Mouse (Mus musculus): ENCODE results near the gene Dnaja2.

Gene Dnaja2

GRCm38 (mm10) chr8:85555181-85556145, at the start of gene Dnaja2:
Gene Dnaja2 (minus strand): TSS chr8:85555344.
- DNase-seq (ENCODE audit: low read depth) = peak; percentile 95

DNA sequence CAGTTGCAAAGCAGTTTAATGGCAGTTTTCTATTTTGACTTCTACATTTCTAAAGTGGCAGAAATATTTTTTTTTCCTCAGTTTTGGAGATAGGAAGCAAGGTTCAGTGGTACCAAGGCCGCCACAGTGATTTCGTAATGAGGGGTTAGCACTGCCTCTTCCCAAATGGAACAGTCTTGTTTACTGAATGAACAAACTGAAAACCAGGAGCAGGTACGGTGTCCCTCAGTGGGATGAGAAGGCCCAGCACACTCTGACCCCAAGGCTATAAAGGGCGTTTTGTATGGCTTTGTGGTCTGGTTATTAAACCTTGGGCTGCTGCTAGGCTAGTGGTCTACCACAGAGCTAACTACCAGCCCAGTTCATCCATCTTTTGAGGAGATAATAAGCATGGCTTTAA, 49.1 kb upstream of the Dnaja2 start:
- DNase-seq (ENCODE audit: low read depth) = no peak

GRCm38 (mm10) chr8:85603203-85603895, 48.2 kb upstream of the Dnaja2 start:
- peak; percentile 63 for DNase-seq (ENCODE audit: low read depth)

GRCm38 (mm10) chr8:85602737-85603136, 47.6 kb upstream of the Dnaja2 start:
- no peak for DNase-seq (ENCODE audit: low read depth)

- DNase-seq (ENCODE audit: low read depth) = no peak
These were observed 46.6 kb upstream of the Dnaja2 start for GRCm38 (mm10) chr8:85601741-85602140.

DNA sequence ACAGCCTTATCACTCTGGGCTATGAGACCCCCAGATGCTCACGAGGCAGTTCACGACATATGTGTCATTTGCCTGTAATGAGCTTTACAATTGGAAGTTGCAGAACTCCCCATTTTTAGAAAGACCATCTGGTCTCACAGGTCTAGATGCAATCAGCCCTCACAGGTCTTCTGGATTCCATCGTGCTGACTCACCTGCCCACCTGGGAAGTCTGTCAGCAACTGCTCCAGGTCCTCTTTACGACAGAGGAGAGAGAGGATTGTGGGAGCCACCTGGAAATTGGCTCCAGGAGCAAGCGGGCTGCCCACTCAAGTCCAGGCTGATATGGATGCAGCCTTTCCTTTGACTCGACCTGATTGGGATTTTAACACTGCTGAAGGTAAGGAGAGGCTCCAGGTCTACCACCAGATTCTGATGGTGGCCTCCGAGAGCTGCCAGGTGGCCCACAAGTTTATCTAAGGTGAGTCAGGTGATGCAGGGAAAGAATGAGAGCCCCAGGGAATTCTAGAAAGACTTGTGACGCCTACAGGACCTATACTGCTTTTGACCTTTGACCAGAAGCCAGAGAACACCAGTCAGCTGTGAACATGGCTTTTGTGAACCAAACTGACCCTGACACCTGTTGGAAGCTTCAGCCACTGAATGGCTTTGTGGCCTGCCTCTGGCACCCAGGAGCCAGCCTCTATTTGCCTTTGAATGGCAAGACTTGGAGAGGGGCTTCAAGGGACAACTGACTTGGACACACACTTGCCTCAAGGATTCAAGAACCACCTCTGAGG, 42.5 kb upstream of the Dnaja2 start:
- no peak for DNase-seq (ENCODE audit: low read depth)

DNA sequence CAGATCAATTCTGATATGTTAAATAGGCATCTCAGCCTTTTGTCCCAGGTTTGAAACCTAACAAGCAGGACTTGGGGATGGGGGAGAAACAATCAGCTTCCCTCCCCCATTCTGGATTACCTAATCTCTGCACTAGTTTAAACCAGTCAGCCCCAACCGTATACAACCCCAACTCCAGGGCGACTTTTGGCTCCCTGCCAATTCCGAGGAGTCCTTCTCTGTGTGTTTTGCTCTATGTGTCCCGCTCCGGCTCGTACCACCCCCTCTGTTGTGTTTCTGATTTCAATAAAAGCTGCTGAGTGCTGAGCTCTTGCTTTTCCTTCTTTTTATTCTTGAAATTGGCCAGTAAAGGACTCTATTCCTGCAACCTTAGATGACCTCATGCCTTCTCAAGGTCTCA, 40.2 kb upstream of the Dnaja2 start:
- DNase-seq (ENCODE audit: low read depth) = no peak

DNA sequence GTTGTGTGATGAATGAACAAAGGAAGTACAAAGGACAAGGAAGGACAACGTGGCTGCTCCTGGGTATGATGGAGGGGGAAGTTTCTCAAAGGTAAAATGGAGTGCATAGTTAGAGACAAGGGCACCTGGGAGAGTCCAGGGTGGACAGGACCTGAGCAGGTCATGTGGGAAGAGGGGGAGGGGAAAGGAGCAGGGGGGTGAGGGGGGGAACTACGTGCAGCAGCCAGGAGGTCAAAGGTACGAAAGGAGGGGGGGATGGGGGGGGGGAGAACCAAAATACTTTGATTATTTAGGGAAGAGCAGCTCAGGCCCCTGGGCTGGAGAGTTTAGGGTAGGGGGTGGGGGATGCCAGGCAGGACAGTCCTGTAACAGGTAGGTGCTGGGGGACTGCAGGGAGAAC, 39.8 kb upstream of the Dnaja2 start:
- no peak for DNase-seq (ENCODE audit: low read depth)

- no peak for DNase-seq (ENCODE audit: low read depth)
These were observed 38.2 kb upstream of the Dnaja2 start for GRCm38 (mm10) chr8:85593324-85593723.

DNA sequence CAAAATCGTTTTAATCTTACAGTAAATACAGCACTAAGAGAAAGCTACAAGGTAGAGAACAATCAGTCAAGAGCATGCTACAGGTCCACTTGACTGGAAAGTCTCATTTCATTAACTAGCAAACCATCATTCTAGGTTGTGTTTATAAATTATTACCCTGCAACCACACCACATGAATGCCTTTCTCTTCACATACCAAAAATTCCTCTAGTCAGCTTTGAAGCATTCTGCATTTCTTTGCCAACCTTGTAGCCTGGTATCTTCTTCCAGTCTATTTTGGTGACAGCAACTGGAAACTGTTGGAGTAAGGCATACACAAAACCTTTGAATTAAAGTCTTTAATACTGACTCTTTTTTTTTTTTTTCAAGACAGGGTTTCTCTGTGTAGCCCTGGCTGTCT, 36.4 kb upstream of the Dnaja2 start:
- DNase-seq (ENCODE audit: low read depth) = no peak

DNA sequence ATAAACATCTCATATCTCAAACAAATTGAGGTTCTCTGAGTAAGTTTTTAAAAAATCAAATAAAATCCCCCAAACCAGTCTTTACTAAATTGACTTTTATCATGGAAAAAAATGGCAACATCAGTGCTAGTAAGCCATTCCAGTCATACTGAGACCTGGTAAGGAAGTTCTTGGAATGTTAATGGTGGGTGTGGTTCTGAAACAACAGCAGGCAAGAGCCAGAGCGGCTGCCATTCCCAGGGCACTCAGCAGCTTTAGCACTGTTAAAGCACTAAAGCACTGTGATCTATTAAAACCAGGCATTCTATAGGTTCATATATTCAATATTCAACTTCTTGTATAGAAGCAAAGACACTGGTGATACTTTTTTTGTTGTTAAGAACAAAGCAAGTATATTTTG, 35.1 kb upstream of the Dnaja2 start:
- DNase-seq (ENCODE audit: low read depth) = no peak

DNA sequence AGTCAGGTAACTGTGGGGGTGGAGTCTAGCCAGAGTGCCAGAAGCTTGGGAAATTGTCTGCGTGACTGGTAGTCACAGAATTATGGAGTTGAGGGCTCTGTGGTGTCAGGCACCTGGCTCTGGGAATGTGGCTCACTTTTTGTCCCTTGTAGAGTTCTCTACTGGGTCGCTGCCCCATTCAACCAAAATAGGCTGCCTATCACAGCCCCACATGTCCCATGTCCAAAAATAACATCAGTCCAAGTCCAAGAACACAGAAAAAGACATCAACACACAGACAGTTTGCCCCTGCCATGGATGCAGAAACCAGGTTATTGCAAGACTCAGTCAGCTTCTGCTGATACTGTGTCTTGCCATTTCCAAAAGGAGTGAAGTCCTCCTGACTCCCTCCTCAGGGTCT, 33.5 kb upstream of the Dnaja2 start:
- DNase-seq (ENCODE audit: low read depth) = no peak

DNA sequence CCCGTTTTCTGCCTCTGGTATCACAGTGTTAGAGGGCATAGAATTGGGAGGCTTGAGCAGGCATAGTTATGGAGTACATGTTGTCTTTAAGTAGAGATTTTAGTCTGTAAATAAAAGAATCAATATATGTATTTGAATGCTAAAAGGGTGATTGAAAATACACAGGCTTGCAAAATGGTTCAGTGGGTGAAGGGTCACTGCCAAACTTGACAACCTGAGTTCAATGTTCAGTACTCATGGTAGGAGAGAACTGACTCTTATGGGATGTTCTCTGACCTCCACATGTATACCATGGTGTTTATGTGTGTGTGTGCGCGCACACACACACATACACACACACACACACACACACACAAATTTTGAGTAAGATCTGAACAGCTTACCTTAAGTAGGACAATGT, 22.5 kb upstream of the Dnaja2 start:
- DNase-seq (ENCODE audit: low read depth) = no peak

DNA sequence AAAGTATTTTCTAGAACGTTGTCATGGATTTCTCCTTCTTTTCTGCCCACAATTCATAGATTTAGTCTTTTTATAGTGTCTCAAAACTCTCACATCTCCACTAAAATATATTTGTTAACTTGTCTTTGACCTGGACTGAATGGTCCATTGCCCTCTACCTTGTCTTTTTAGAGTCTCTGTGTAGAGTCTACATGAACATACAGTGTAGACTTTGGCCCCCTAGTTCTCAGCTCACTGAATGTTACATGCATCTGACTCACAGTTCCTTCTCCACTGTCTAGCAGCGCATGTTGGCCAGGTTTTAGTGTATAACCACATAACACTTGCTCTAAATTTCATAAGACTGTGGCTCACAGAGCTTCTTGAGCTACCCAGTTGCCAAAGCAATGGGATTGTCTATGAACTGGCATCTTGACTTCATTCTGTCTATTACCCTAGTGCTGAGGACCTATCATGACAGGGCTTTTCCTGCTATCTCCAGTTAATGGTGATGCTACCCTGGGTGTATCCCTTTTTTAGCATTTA, 18.9 kb upstream of the Dnaja2 start:
- no peak for DNase-seq (ENCODE audit: low read depth)

DNA sequence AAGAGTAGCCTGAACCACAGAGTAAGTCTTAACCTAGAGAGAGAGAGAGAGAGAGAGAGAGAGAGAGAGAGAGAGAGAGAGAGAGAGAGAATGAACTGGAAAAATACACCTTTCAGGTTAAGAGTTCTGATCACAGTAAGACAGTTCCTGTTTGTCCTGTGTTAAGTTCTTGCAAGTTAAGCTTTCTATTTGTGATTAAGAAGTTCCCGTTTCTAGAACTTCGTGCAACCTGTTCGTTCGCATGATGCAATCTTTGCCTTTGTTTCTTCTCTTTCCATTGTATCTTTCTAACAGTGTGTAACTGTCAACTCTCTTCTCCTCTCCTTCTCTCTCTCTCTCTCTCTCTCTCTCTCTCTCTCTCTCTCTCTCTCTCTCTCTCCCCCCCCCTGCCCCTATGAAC, 15.3 kb upstream of the Dnaja2 start:
- DNase-seq (ENCODE audit: low read depth) = no peak

- no peak for DNase-seq (ENCODE audit: low read depth)
These were observed 12.7 kb upstream of the Dnaja2 start for GRCm38 (mm10) chr8:85567801-85568200.

GRCm38 (mm10) chr8:85565186-85565585, 10.0 kb upstream of the Dnaja2 start:
- no peak for DNase-seq (ENCODE audit: low read depth)

DNA sequence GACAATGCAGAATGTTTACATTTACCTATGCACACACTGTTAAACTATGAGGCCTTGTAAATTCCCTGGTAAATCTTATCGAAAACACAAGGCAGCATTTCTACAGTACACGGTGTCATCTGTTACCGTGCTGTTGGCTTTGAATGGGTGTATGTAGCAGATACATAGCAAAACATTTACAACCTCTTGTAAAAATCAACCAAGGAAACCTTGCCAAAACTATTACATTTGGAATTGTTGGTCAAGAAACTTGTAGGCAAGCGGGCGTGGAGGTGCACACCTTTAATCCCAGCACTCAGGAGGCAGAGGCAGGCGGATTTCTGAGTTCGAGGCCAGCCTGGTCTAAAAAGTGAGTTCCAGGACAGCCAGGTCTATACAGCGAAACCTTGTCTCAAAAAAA, 8.2 kb upstream of the Dnaja2 start:
- DNase-seq (ENCODE audit: low read depth) = no peak

GRCm38 (mm10) chr8:85559966-85560365, 4.8 kb upstream of the Dnaja2 start:
- DNase-seq (ENCODE audit: low read depth) = no peak

DNA sequence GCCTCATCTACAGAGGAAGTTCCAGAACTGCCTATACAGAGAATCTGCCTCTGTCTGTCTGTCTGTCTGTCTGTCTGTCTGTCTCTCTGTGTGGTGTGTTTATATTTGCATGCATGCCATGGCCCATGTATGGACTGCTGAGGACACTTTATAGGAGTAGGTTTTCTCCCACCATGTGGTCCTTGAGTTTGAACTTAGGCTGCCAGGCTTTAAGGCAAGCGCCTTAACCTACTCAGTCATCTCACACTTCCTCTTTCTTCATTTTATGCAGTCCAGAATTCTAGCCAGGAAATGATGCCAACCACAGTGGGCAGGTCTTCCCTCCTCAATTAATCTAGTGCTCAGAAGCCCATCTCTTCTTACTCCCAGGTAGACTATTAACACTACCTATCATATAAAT, 4.1 kb upstream of the Dnaja2 start:
- DNase-seq (ENCODE audit: low read depth) = no peak

DNA sequence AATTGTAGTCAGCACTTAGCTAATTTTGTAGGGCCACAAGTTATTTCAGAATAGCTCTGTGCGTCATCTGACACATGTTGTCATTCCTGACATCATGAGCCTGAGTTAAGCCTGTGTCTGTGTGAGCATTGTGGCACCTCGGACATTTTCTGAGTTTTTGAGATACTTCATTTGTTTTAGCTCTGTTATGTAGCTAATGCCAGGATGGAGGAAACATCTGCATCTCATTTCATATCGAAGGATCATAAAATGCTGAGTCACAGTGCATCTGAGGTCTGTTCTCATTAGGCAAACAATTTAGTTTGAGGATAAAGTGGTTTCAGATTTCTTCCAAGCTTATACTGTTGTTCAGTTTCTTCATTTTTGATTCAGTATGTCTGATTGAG, 2.5 kb upstream of the Dnaja2 start:
- DNase-seq (ENCODE audit: low read depth) = peak; percentile 30

DNA sequence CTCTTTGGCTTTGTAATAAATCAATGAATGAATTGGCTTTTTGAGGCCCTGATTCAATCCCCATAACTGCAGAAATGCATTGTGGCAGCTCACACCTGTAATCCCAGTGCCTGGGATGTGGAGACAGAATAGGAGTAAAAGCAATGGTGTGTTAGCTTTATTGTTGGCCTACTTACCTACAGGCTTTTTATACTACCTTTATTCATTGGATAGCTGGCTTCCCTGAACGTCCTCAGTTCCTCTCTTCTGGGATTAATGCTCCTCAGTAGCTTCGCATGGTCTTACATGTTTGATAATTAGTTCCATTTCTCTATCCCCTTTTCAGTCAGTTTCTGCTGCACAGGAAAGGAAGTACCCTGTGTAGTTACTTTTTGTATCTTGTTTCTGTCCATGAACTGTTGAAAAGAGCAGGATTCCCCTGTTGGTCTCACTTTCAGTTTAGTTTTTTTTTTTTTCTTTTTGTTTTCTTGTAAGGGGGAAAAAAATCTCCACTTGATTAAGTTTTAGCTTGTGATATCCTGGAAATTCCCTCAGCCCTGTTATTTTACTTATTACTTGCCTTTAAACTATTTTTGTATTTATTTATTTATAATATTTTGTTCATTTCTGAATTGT, 1.9 kb upstream of the Dnaja2 start:
- DNase-seq (ENCODE audit: low read depth) = peak; percentile 46
